Mouse (Mus musculus) cortical plate, adult 2 months (tissue): ENCODE results near the gene Soga1.

ENCODE experiments used
- CTCF ChIP-seq: fragments of 200-500 bp; IDR thresholded peaks from 2 replicates; pipeline ENCODE4 v1.5.1; 2011; ENCODE audit warnings: mild to moderate bottlenecking, control low read depth, low read length; ENCODE audit not compliant: insufficient read depth; ENCODE audit errors: extremely low read depth
- POLR2A ChIP-seq: fragments of 200-500 bp; IDR thresholded peaks from 2 replicates; pipeline ENCODE4 v1.6.1; 2011; ENCODE audit warnings: mild to moderate bottlenecking, low read length, control low read depth; ENCODE audit not compliant: insufficient read depth; ENCODE audit errors: extremely low read depth

GRCm38 (mm10) chr2:157043987-157044386, 35.1 kb downstream of the Soga1 start:
- TF ChIP-seq CTCF (no peak), POLR2A (no peak)
